Mouse (Mus musculus) forebrain, embryonic 10.5 days (tissue): ENCODE data around the gene Ccdc149. TPM values are rescaled to one million over a fixed set of nuclear protein-coding genes. Genes with fewer than 3 reads are reported as not detected.
A peak's percentile ranks its signal among the peaks of the same experiment; 100 is the strongest.

Experiments used
- DNase-seq: peaks from one replicate; pipeline ENCODE4 v3.0.0-alpha.2; 2017; ENCODE audit warnings: low spot score; ENCODE audit errors: extremely low spot score
- H3K27ac ChIP-seq: fragments of 300-500 bp; sonication (generic); 2 replicates; pipeline ENCODE4 v1.5.1; 2016; ENCODE audit warnings: mild to moderate bottlenecking
- H3K27me3 ChIP-seq: fragments of 300-500 bp; sonication (generic); 2 replicates; pipeline ENCODE4 v1.6.1; 2016; ENCODE audit warnings: mild to moderate bottlenecking; ENCODE audit not compliant: poor library complexity, severe bottlenecking
- H3K36me3 ChIP-seq: fragments of 300-500 bp; sonication (generic); replicated peaks from 2 replicates; pipeline ENCODE4 v1.6.1; 2016; ENCODE audit warnings: mild to moderate bottlenecking, moderate library complexity
- H3K4me1 ChIP-seq: fragments of 300-500 bp; sonication (generic); 2 replicates; pipeline ENCODE4 v1.6.1; 2016
- H3K4me3 ChIP-seq: fragments of 300-500 bp; sonication (generic); 2 replicates; pipeline ENCODE4 v1.5.1; 2016; ENCODE audit warnings: mild to moderate bottlenecking, moderate library complexity
- H3K9me3 ChIP-seq: fragments of 300-500 bp; sonication (generic); 2 replicates; pipeline ENCODE4 v1.6.1; 2016; ENCODE audit warnings: mild to moderate bottlenecking, moderate library complexity
- WGBS: fragments of 180-500 bp; shearing (Covaris S2); methylation state at CpG from one replicate; pipeline ENCODE4 v1.1.7; 2016; 5-methylcytosine and 5-hydroxymethylcytosine counted together
- polyA plus RNA-seq: library from polyadenylated mRNA; unstranded; fragments of >200 nt; fragmentation: Nextera tagmentation; extraction: Ambion mirVana; gene quantifications from 2 replicates; pipeline ENCODE4 v1.2.1, GENCODE M21; 2016

Ccdc149 gene
- polyA plus RNA-seq, 1 experiment from 2014 or later = 2.7 TPM

DNA sequence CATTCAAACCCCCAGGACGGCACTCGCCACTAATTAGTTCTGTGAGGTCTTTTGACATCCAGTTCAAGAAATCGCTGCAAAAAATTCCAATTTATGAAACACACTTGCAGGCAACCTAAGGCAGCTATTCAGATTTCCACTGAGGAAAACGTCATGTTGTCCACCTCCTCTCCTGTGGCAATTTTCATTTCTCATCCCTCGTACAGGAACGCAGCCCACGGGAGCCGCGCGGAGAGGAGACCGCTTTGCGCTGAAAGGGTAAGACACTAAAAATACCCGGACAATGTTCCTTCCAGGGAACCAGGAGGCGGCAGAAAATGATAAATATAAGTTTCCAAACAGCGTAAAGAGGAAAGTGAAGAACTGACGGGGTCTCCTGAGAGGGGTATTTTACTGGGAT is 79.8 kb downstream of the Ccdc149 start:
- no peak for DNase-seq
- Histone ChIP-seq H3K9me3 (no peaks in the 10 kb centered on the region), H3K4me1 (no peaks in the 10 kb centered on the region)

GRCm38 (mm10) chr5:52390381-52390780 is 80.9 kb downstream of the Ccdc149 start:
- 90% methylated on average over 6 of the region's 6 CpGs for WGBS
- Histone ChIP-seq H3K4me1 (no peaks in the 10 kb centered on the region), H3K4me3 (no peak overlapping the region), H3K27ac (no peak overlapping the region), H3K27me3 (no peaks in the 10 kb centered on the region), H3K9me3 (no peaks in the 10 kb centered on the region), H3K36me3 (no peaks in the 10 kb centered on the region)
- DNase-seq = no peak

More for the DNA sequence above, 79.8 kb downstream of the Ccdc149 start:
- Histone ChIP-seq H3K36me3 (no peaks in the 10 kb centered on the region), H3K27ac (no peak overlapping the region), H3K27me3 (no peaks in the 10 kb centered on the region), H3K4me3 (no peak overlapping the region)
- 83% methylated on average over 16 of the region's 16 CpGs for WGBS

GRCm38 (mm10) chr5:52388092-52388749 is 83.1 kb downstream of the Ccdc149 start:
- Histone ChIP-seq H3K4me3 (no peak overlapping the region), H3K9me3 (no peaks in the 10 kb centered on the region), H3K36me3 (no peaks in the 10 kb centered on the region), H3K4me1 (no peaks in the 10 kb centered on the region), H3K27ac (no peak overlapping the region), H3K27me3 (no peaks in the 10 kb centered on the region)
- WGBS = 79% methylated on average over 7 of the region's 7 CpGs
- no peak for DNase-seq

DNA sequence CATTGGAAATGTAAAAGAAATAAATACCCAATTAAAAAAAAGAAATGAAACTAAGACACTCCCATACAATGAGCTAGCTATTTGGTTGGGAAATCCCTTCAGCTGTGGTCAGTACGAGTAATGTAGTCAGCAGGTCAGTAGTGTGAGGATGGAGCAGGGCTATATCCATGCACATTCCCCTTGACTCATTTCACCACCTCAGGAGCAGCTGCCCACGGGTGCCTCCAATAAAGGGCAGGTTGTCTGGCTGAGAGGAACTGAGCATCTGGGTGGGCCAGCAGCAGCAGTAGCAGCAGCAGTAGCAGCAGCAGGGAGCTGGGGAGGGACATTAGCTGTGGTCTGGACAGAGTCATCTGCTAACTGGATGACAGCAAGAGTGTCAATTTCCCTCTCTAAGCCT is 85.3 kb downstream of the Ccdc149 start:
- no peaks in the 10 kb centered on the region for H3K36me3 ChIP-seq
- DNase-seq = no peak
- no peaks in the 10 kb centered on the region for H3K27me3 ChIP-seq
- H3K9me3 ChIP-seq = no peaks in the 10 kb centered on the region
- no peak overlapping the region for H3K4me3 ChIP-seq
- no peaks in the 10 kb centered on the region for H3K4me1 ChIP-seq
- H3K27ac ChIP-seq = no peak overlapping the region
- 80% methylated on average over 2 of the region's 2 CpGs for WGBS

GRCm38 (mm10) chr5:52383748-52384147 is 87.6 kb downstream of the Ccdc149 start:
- Histone ChIP-seq H3K9me3 (no peaks in the 10 kb centered on the region), H3K27ac (no peak overlapping the region), H3K4me1 (no peaks in the 10 kb centered on the region), H3K27me3 (no peaks in the 10 kb centered on the region), H3K4me3 (no peak overlapping the region), H3K36me3 (no peaks in the 10 kb centered on the region)
- DNase-seq = no peak
- 89% methylated on average over 5 of the region's 5 CpGs for WGBS

GRCm38 (mm10) chr5:52382837-52383236 is 88.5 kb downstream of the Ccdc149 start:
- H3K9me3 ChIP-seq = no peaks in the 10 kb centered on the region
- H3K4me1 ChIP-seq = no peaks in the 10 kb centered on the region
- 91% methylated on average over 8 of the region's 8 CpGs for WGBS
- no peak for DNase-seq
- no peaks in the 10 kb centered on the region for H3K36me3 ChIP-seq
- no peaks in the 10 kb centered on the region for H3K27me3 ChIP-seq
- no peak overlapping the region for H3K27ac ChIP-seq
- H3K4me3 ChIP-seq = no peak overlapping the region

- no peaks in the 10 kb centered on the region for H3K36me3 ChIP-seq
- 89% methylated on average over 9 of the region's 9 CpGs for WGBS
- no peak overlapping the region for H3K27ac ChIP-seq
- DNase-seq = no peak
- no peaks in the 10 kb centered on the region for H3K27me3 ChIP-seq
- H3K4me3 ChIP-seq = no peak overlapping the region
- H3K9me3 ChIP-seq = no peaks in the 10 kb centered on the region
- no peaks in the 10 kb centered on the region for H3K4me1 ChIP-seq
These were observed 95.5 kb downstream of the Ccdc149 start for GRCm38 (mm10) chr5:52375847-52376246.

- peaks cover 24% of the 10 kb centered on the region for H3K27me3 ChIP-seq
- peaks cover 6% of the 10 kb centered on the region for H3K4me1 ChIP-seq
- no peaks in the 10 kb centered on the region for H3K36me3 ChIP-seq
- no peak overlapping the region for H3K27ac ChIP-seq
- DNase-seq = no peak
- peaks cover 4% of the 10 kb centered on the region; the same call in 1 of the 2 replicates for H3K9me3 ChIP-seq
- WGBS = 96% methylated on average over 6 of the region's 6 CpGs
- no peak overlapping the region for H3K4me3 ChIP-seq
These were observed 100.4 kb downstream of the Ccdc149 start for GRCm38 (mm10) chr5:52370901-52371300.

GRCm38 (mm10) chr5:52367866-52368840 is 103.2 kb downstream of the Ccdc149 start:
- WGBS = 49% methylated on average over 63 of the region's 63 CpGs

GRCm38 (mm10) chr5:52366661-52367060 is 104.7 kb downstream of the Ccdc149 start:
- WGBS = 84% methylated on average over 2 of the region's 2 CpGs

More at GRCm38 (mm10) chr5:52367866-52368840, 103.2 kb downstream of the Ccdc149 start:
- H3K9me3 ChIP-seq = peaks cover 4% of the 10 kb centered on the region; the same call in 1 of the 2 replicates
- peak overlapping the region; percentile 35 for H3K4me3 ChIP-seq
- peak; percentile 16 for DNase-seq
- H3K4me1 ChIP-seq = peaks cover 17% of the 10 kb centered on the region
- peak overlapping the region; percentile 79 for H3K27ac ChIP-seq
- H3K36me3 ChIP-seq = no peaks in the 10 kb centered on the region
- H3K27me3 ChIP-seq = peaks cover 24% of the 10 kb centered on the region

DNA sequence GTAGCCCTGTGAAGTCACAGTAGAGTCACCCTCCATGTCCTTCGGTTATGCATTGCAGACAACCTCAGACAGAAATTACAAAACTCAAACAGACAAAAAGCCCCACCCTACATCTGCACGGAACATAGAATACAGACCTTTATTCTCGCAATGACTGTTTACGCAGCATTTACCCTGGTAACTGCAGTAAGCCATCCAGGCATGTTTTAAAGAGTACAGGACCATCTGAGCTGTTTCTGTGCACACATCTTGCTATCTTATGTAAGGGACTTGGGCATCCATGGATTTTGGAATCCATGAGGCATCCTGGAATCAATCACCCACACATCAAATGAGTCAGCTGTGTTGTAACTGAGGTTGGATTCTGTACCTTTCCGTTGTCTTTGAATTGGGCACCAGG is 105.4 kb downstream of the Ccdc149 start:
- Histone ChIP-seq H3K27ac (no peak overlapping the region), H3K36me3 (no peaks in the 10 kb centered on the region), H3K27me3 (peaks cover 24% of the 10 kb centered on the region), H3K9me3 (peaks cover 4% of the 10 kb centered on the region; the same call in 1 of the 2 replicates), H3K4me1 (peaks cover 24% of the 10 kb centered on the region), H3K4me3 (no peak overlapping the region)
- no peak for DNase-seq
- WGBS = 90% methylated on average over 5 of the region's 5 CpGs

More at GRCm38 (mm10) chr5:52366661-52367060, 104.7 kb downstream of the Ccdc149 start:
- H3K27me3 ChIP-seq = peaks cover 24% of the 10 kb centered on the region
- H3K4me1 ChIP-seq = peaks cover 24% of the 10 kb centered on the region
- no peaks in the 10 kb centered on the region for H3K36me3 ChIP-seq
- DNase-seq = no peak
- H3K27ac ChIP-seq = no peak overlapping the region
- H3K4me3 ChIP-seq = no peak overlapping the region
- H3K9me3 ChIP-seq = peaks cover 4% of the 10 kb centered on the region; the same call in 1 of the 2 replicates

DNA sequence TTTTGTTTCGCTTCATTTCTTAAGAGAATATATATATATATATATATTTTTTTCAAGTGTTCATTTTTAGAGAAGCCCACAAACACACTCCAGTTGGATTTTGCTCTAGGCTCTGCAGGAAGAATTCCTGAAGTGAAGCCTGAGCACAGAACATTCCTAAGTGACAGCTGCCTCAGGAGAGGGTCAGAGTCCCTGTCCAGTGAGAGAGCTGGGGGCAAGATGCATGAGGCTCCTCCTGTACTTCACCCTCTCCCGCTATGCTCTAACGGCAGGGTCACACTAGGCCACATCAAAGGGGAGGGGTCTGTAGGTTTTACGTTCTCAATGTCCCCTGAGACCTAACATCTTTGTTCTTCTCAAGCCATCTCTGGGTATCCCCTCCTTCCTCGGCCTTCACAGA is 106.8 kb downstream of the Ccdc149 start:
- no peaks in the 10 kb centered on the region for H3K36me3 ChIP-seq
- H3K27me3 ChIP-seq = peaks cover 24% of the 10 kb centered on the region
- no peak overlapping the region for H3K27ac ChIP-seq
- H3K4me3 ChIP-seq = no peak overlapping the region
- H3K9me3 ChIP-seq = peaks cover 4% of the 10 kb centered on the region; the same call in 1 of the 2 replicates
- no peak for DNase-seq
- peaks cover 33% of the 10 kb centered on the region for H3K4me1 ChIP-seq
- WGBS = 65% methylated on average over 5 of the region's 5 CpGs
